Mouse (Mus musculus): Measurements from ENCODE around the gene G530012D18Rik. TPM values are rescaled to one million over a fixed set of nuclear protein-coding genes. Genes with fewer than 3 reads are reported as not detected.
A peak's percentile ranks its signal among the peaks of the same experiment; 100 is the strongest.
"Not testable (repeated sequence)": the region's sequence is repeated elsewhere in the genome, so short reads cannot be mapped to it uniquely, and the experiment has no call there.

The G530012D18Rik gene
- not detected for total RNA-seq (2022)

- DNase-seq (ENCODE audit: low spot score in 2 of 2) = not testable (repeated sequence)
Observed at GRCm38 (mm10) chr1:85575376-85575775, at the start of gene G530012D18Rik. Gene G530012D18Rik (plus strand): TSS chr1:85575676.

GRCm38 (mm10) chr1:85526401-85526800, 49.1 kb upstream of the G530012D18Rik start:
- DNase-seq (ENCODE audit: low spot score in 2 of 2) = not testable (repeated sequence)

- DNase-seq (ENCODE audit: low spot score in 2 of 2) = not testable (repeated sequence)
Observed at GRCm38 (mm10) chr1:85528451-85529110, 46.9 kb upstream of the G530012D18Rik start.

GRCm38 (mm10) chr1:85543818-85544217, 31.7 kb upstream of the G530012D18Rik start:
- DNase-seq (ENCODE audit: low spot score in 2 of 2) = not testable (repeated sequence)

- not testable (repeated sequence) for DNase-seq (ENCODE audit: low spot score in 2 of 2)
Observed at GRCm38 (mm10) chr1:85546442-85546841, 29.0 kb upstream of the G530012D18Rik start.

- DNase-seq (ENCODE audit: low spot score in 2 of 2) = peak; percentile 17 to 23
Observed at GRCm38 (mm10) chr1:85555261-85555660, 20.2 kb upstream of the G530012D18Rik start.

GRCm38 (mm10) chr1:85573554-85573953, 1.9 kb upstream of the G530012D18Rik start:
- DNase-seq (ENCODE audit: low spot score in 2 of 2) = not testable (repeated sequence)

GRCm38 (mm10) chr1:85578372-85579010, 3.0 kb downstream of the G530012D18Rik start:
- not testable (repeated sequence) for DNase-seq (ENCODE audit: low spot score in 2 of 2)

- DNase-seq (ENCODE audit: low spot score in 2 of 2) = not testable (repeated sequence)
Observed at GRCm38 (mm10) chr1:85579199-85580147, 4.0 kb downstream of the G530012D18Rik start.

GRCm38 (mm10) chr1:85580148-85580534, 4.7 kb downstream of the G530012D18Rik start:
- not testable (repeated sequence) for DNase-seq (ENCODE audit: low spot score in 2 of 2)

GRCm38 (mm10) chr1:85580578-85580977, 5.1 kb downstream of the G530012D18Rik start:
- not testable (repeated sequence) for DNase-seq (ENCODE audit: low spot score in 2 of 2)

GRCm38 (mm10) chr1:85581518-85581917, 6.0 kb downstream of the G530012D18Rik start:
- not testable (repeated sequence) for DNase-seq (ENCODE audit: low spot score in 2 of 2)

GRCm38 (mm10) chr1:85588697-85589096, 13.2 kb downstream of the G530012D18Rik start:
- not testable (repeated sequence) for DNase-seq (ENCODE audit: low spot score in 2 of 2)

GRCm38 (mm10) chr1:85592526-85592925, 17.1 kb downstream of the G530012D18Rik start:
- not testable (repeated sequence) for DNase-seq (ENCODE audit: low spot score in 2 of 2)

- DNase-seq (ENCODE audit: low spot score in 2 of 2) = not testable (repeated sequence)
Observed at GRCm38 (mm10) chr1:85598271-85599012, 23.0 kb downstream of the G530012D18Rik start, which contains the start of gene Sp110. Gene Sp110 (minus strand): TSS chr1:85598817.

GRCm38 (mm10) chr1:85600078-85600477, 24.6 kb downstream of the G530012D18Rik start, which contains the start of gene Sp140:
Gene Sp140 (plus strand): TSS chr1:85600378.
- DNase-seq (ENCODE audit: low spot score in 2 of 2) = not testable (repeated sequence)

- DNase-seq (ENCODE audit: low spot score in 2 of 2) = not testable (repeated sequence)
Observed at GRCm38 (mm10) chr1:85600794-85601193, 25.3 kb downstream of the G530012D18Rik start.

- not testable (repeated sequence) for DNase-seq (ENCODE audit: low spot score in 2 of 2)
Observed at GRCm38 (mm10) chr1:85604341-85604740, 28.9 kb downstream of the G530012D18Rik start.

- DNase-seq (ENCODE audit: low spot score in 2 of 2) = not testable (repeated sequence)
Observed at GRCm38 (mm10) chr1:85608361-85608760, 32.9 kb downstream of the G530012D18Rik start.

GRCm38 (mm10) chr1:85610581-85610980, 35.1 kb downstream of the G530012D18Rik start:
- not testable (repeated sequence) for DNase-seq (ENCODE audit: low spot score in 2 of 2)

Data from gastrocnemius, adult 8-10 months (tissue).